ENCODE assay signal across 36 mouse cellular contexts in genomic region chr17:56296201-56296600, GRCm38 (mm10). TPM values are rescaled to one million over a fixed set of nuclear protein-coding genes. Genes with fewer than 3 reads are reported as not detected.
A peak's percentile ranks its signal among the peaks of the same experiment; 100 is the strongest.
DNase-seq lines count a peak whose midpoint lies in the region; TF ChIP-seq lines count a peak whose summit lies in the region.
"Had no signal": no experiment of that assay in that cellular context is flagged by ENCODE, and none has a peak within 500 bp of the region (broad histone marks: within the 10 kb centered on the region; RNA-seq: fewer than 3 reads in every experiment).

No protein-coding gene starts in this region.

- peaks cover 12 to 37% of the 10 kb centered on the region in 2 experiments for H3K4me1 ChIP-seq in CH12.LX (ENCODE audit: control insufficient read depth in 1 of 2, insufficient read depth in 2 of 2)
- H3K4me1 ChIP-seq in thymus, adult 2 months (replicated peaks; ENCODE audit: control insufficient read depth, insufficient read depth, low read length), result peaks cover 46% of the 10 kb centered on the region
- peaks cover 23% of the 10 kb centered on the region for H3K4me1 ChIP-seq in cerebellum, adult 2 months (ENCODE audit: control insufficient read depth, insufficient read depth, low read length)

- in situ Hi-C loops in CH12.LX (cut with MboI; ENCODE audit: low pct_ligation_motif_present, low pct_unique_long_range_greater_than_20kb, low sequenced_read_pairs), result no loop called here

- no peak for DNase-seq in CH12.LX (ENCODE audit: extremely low read depth)
- DNase-seq in thymus, adult 2 months, result peak; percentile 28
- peak; percentile 48 for DNase-seq in thymus, postnatal 14 days
- peak; percentile 47 for DNase-seq in thymus, postnatal 4 days
- no peak for DNase-seq in layer of hippocampus, postnatal 14 days (ENCODE audit: low spot score in 2 of 2)
- DNase-seq in gastrocnemius, adult 18-20 months (ENCODE audit: low spot score), result no peak
- no peak for DNase-seq in cerebellum, adult 2 months
- DNase-seq: adrenal gland, postnatal 14 days; B cell, adult 2 months; cerebellum, adult 11 months; cerebellum, adult 8-10 months; cerebellum, postnatal 10 days; cerebellum, postnatal 36 days; embryo, embryonic 11 days; gastrocnemius, postnatal 10 days; gastrocnemius, postnatal 36 days; heart, adult 2 months; heart, postnatal 36 days had no signal

- 22% methylated on average over 1 of the region's 1 CpGs for WGBS in thymus, adult 2 months
- WGBS in cerebellum, adult 2 months, result 41% methylated on average over 1 of the region's 1 CpGs

- TF ChIP-seq CTCF in CH12.LX (conservative IDR thresholded peaks at IDR 0.05 in 1 of 2, IDR thresholded peaks at IDR 0.05 in 1 of 2; ENCODE audit: low read depth in 2 of 2, low read length in 2 of 2), result no peak
- no peak for TF ChIP-seq CTCF in thymus, adult 2 months (IDR thresholded peaks at IDR 0.05; ENCODE audit: borderline replicate concordance, control insufficient read depth, extremely low read depth, insufficient read depth, low read length, poor library complexity)
- no peak for TF ChIP-seq CTCF in cerebellum, adult 2 months (IDR thresholded peaks at IDR 0.05; ENCODE audit: borderline replicate concordance, insufficient read depth, low read depth, low read length)

- no peak overlapping the region for H3K27ac ChIP-seq in CH12.LX (ENCODE audit: insufficient read depth, low read depth)
- H3K27ac ChIP-seq in thymus, adult 2 months (ENCODE audit: control insufficient read depth, insufficient read depth, low read length), result no peak overlapping the region
- no peak overlapping the region for H3K27ac ChIP-seq in cerebellum, adult 2 months (ENCODE audit: insufficient read depth, low read length)
- H3K27ac ChIP-seq: embryonic facial prominence, embryonic 10.5 days; embryonic facial prominence, embryonic 13.5 days; forebrain, embryonic 12.5 days; forebrain, embryonic 15.5 days; heart, adult 2 months; heart, embryonic 10.5 days; hindbrain, embryonic 12.5 days; hindbrain, embryonic 15.5 days; intestine, embryonic 15.5 days had no signal

- no peaks in the 10 kb centered on the region for H3K27me3 ChIP-seq in CH12.LX (replicated peaks)
- no peaks in the 10 kb centered on the region for H3K27me3 ChIP-seq in thymus, adult 2 months (ENCODE audit: control insufficient read depth, insufficient read depth, low read length)
- no peaks in the 10 kb centered on the region for H3K27me3 ChIP-seq in cerebellum, adult 2 months (ENCODE audit: control insufficient read depth, insufficient read depth, low read length)
- H3K27me3 ChIP-seq: embryonic facial prominence, embryonic 13.5 days; forebrain, embryonic 12.5 days; forebrain, embryonic 15.5 days; hindbrain, embryonic 12.5 days; hindbrain, embryonic 15.5 days; intestine, embryonic 15.5 days; Patski had no signal

- no peak overlapping the region for H3K4me3 ChIP-seq in CH12.LX (replicated peaks in 1 of 3; ENCODE audit: low read depth in 2 of 3, low read length in 2 of 3, poor library complexity in 1 of 3)
- H3K4me3 ChIP-seq in thymus, adult 2 months (ENCODE audit: control insufficient read depth, insufficient read depth, low read length), result no peak overlapping the region
- no peak overlapping the region for H3K4me3 ChIP-seq in cerebellum, adult 2 months (replicated peaks; ENCODE audit: insufficient read depth, low read depth, low read length)
- H3K4me3 ChIP-seq: embryonic facial prominence, embryonic 10.5 days; embryonic facial prominence, embryonic 13.5 days; erythroblast, embryonic 14.5 days; forebrain, embryonic 12.5 days; forebrain, embryonic 15.5 days; heart, adult 2 months; heart, embryonic 10.5 days; hindbrain, embryonic 12.5 days; hindbrain, embryonic 15.5 days; intestine, embryonic 15.5 days had no signal

- no peak for TF ChIP-seq EP300 in CH12.LX (IDR thresholded peaks at IDR 0.05; ENCODE audit: low read length)

- H3K36me3 ChIP-seq in CH12.LX (replicated peaks in 1 of 2; ENCODE audit: control insufficient read depth in 1 of 2, insufficient read depth in 1 of 2, low read length in 1 of 2), result no peaks in the 10 kb centered on the region
- no peaks in the 10 kb centered on the region for H3K36me3 ChIP-seq in thymus, adult 2 months (ENCODE audit: control insufficient read depth, insufficient read depth, low read length)
- H3K36me3 ChIP-seq: embryonic facial prominence, embryonic 10.5 days; embryonic facial prominence, embryonic 13.5 days; forebrain, embryonic 12.5 days; forebrain, embryonic 15.5 days; heart, embryonic 10.5 days; hindbrain, embryonic 12.5 days; hindbrain, embryonic 15.5 days; intestine, embryonic 15.5 days had no signal

- no peak overlapping the region for H3K4me2 ChIP-seq in CH12.LX (ENCODE audit: insufficient read depth, low read depth, poor library complexity, severe bottlenecking)
- H3K4me2 ChIP-seq: embryonic facial prominence, embryonic 13.5 days; forebrain, embryonic 12.5 days; forebrain, embryonic 15.5 days; hindbrain, embryonic 12.5 days; hindbrain, embryonic 15.5 days; intestine, embryonic 15.5 days had no signal

- TF ChIP-seq POLR2A in CH12.LX (IDR thresholded peaks at IDR 0.05; ENCODE audit: low read depth, low read length), result no peak
- no peak for TF ChIP-seq POLR2A in thymus, adult 2 months (IDR thresholded peaks at IDR 0.05; ENCODE audit: control insufficient read depth, extremely low read depth, insufficient read depth, low read length, poor library complexity)
- TF ChIP-seq POLR2A in cerebellum, adult 2 months (IDR thresholded peaks at IDR 0.05; ENCODE audit: borderline replicate concordance, insufficient read depth, low read length), result no peak

- TF ChIP-seq RAD21 in CH12.LX (IDR thresholded peaks at IDR 0.05; ENCODE audit: low read depth, low read length), result no peak

- H3K9ac ChIP-seq in CH12.LX (ENCODE audit: insufficient read depth, low read depth), result no peak overlapping the region
- H3K9ac ChIP-seq: embryonic facial prominence, embryonic 13.5 days; forebrain, embryonic 12.5 days; forebrain, embryonic 15.5 days; hindbrain, embryonic 12.5 days; hindbrain, embryonic 15.5 days; intestine, embryonic 15.5 days had no signal

- dilution Hi-C loops in CH12.LX (cut with MboI; ENCODE audit: extremely low pct_ligation_motif_present, extremely low pct_unique_long_range_greater_than_20kb, low sequenced_read_pairs), result no loop called here

- H3K79me2 ChIP-seq in CH12.LX (replicated peaks; ENCODE audit: control insufficient read depth, extremely low read depth, insufficient read depth, poor library complexity, severe bottlenecking), result no peaks in the 10 kb centered on the region

- H3K9me3 ChIP-seq in CH12.LX (replicated peaks; ENCODE audit: low read length), result no peaks in the 10 kb centered on the region
- H3K9me3 ChIP-seq: embryonic facial prominence, embryonic 10.5 days; embryonic facial prominence, embryonic 13.5 days; forebrain, embryonic 12.5 days; forebrain, embryonic 15.5 days; heart, embryonic 10.5 days; hindbrain, embryonic 12.5 days; hindbrain, embryonic 15.5 days; intestine, embryonic 15.5 days had no signal

TF ChIP-seq in CH12.LX, 34 proteins besides CTCF, POLR2A, EP300 and RAD21:
- TF ChIP-seq MAZ (IDR thresholded peaks at IDR 0.05; ENCODE audit: low read depth, low read length) (no peak), MYC (IDR thresholded peaks at IDR 0.05; ENCODE audit: low read depth, low read length) (no peak), ETS1 (conservative IDR thresholded peaks at IDR 0.05; ENCODE audit: low read depth, low read length) (no peak), HCFC1 (IDR thresholded peaks at IDR 0.05; ENCODE audit: low read depth, low read length) (no peak), NRF1 (IDR thresholded peaks at IDR 0.05; ENCODE audit: low read depth, low read length) (no peak), USF1 (IDR thresholded peaks at IDR 0.05; ENCODE audit: low read depth, low read length) (peak; percentile 44; the same call in 1 of the 2 replicates), USF2 (conservative IDR thresholded peaks at IDR 0.05; ENCODE audit: low read depth, low read length) (no peak)

RNA-seq across cellular contexts. Expression of gene Plin3, which starts 3.5 kb away (rescaled TPM):
- total RNA-seq in CH12.LX (2012; rRNA removed) (18.8 and 23.3 TPM in 2 replicates), CH12.LX (2014; rRNA removed) (17.0 and 17.3 TPM in 2 replicates)
- 17.9 and 18.5 TPM in 2 replicates for polyA plus RNA-seq in CH12.LX (2012; ENCODE audit: insufficient read length, low read depth)
- 29.3 and 33.0 TPM in 2 replicates for polyA plus RNA-seq in thymus, adult 2 months (2012; rRNA removed)
- total RNA-seq in layer of hippocampus, postnatal 14 days (2021), result 1 to 10 TPM; 5.1 to 9.1 TPM
- 10 to 100 TPM; 32.4 to 50.3 TPM for total RNA-seq in gastrocnemius, adult 18-20 months (2021)
- polyA plus RNA-seq in cerebellum, adult 2 months (2012; rRNA removed), result 15.6 and 20.9 TPM in 2 replicates

RNA-seq across cellular contexts. Expression of gene Arrdc5, which starts 3.9 kb away (rescaled TPM):
- total RNA-seq in CH12.LX (2012; rRNA removed), result not detected in 2 replicates
- not detected in 2 replicates for total RNA-seq in CH12.LX (2014; rRNA removed)
- polyA plus RNA-seq in CH12.LX (2012; ENCODE audit: insufficient read length, low read depth), result 0.23 TPM in 1 of 2 replicates, not detected in the other
- not detected in 2 replicates for polyA plus RNA-seq in thymus, adult 2 months (2012; rRNA removed)
- not detected for total RNA-seq in layer of hippocampus, postnatal 14 days (2021)
- total RNA-seq in gastrocnemius, adult 18-20 months (2021), result not detected
- not detected in 2 replicates for polyA plus RNA-seq in cerebellum, adult 2 months (2012; rRNA removed)
- total RNA-seq: adrenal gland, adult 18-20 months; adrenal gland, postnatal 14 days; adrenal gland, postnatal 4 days; ES-E14; gastrocnemius, postnatal 10 days; gastrocnemius, postnatal 36 days; granulocyte monocyte progenitor cell, adult 5-6 weeks; heart, adult 2 months; heart, postnatal 36 days had no signal
- polyA plus RNA-seq: CD4-positive, CD25-positive, alpha-beta regulatory T cell, adult 4 months; cortical plate, adult 2 months; embryonic facial prominence, embryonic 10.5 days; embryonic facial prominence, embryonic 13.5 days; erythroblast, embryonic 14.5 days; forebrain, embryonic 12.5 days; forebrain, embryonic 15.5 days; heart, adult 2 months; heart, embryonic 10.5 days; heart, embryonic 14.5 days; heart, postnatal 0 days; hindbrain, embryonic 12.5 days; hindbrain, embryonic 15.5 days; intestine, embryonic 15.5 days; Patski had no signal

RNA-seq across cellular contexts. Expression of gene Uhrf1, which starts 6.9 kb away (rescaled TPM):
- total RNA-seq in CH12.LX (2012; rRNA removed) (220 and 249 TPM in 2 replicates), CH12.LX (2014; rRNA removed) (144 and 161 TPM in 2 replicates)
- polyA plus RNA-seq in CH12.LX (2012; ENCODE audit: insufficient read length, low read depth), result 184 and 249 TPM in 2 replicates
- 154 and 258 TPM in 2 replicates for polyA plus RNA-seq in thymus, adult 2 months (2012; rRNA removed)
- 1 to 10 TPM; 2.4 to 5.0 TPM for total RNA-seq in layer of hippocampus, postnatal 14 days (2021)
- total RNA-seq in gastrocnemius, adult 18-20 months (2021), result under 1 TPM; 0.19 to 0.23 TPM
- 0.65 and 0.71 TPM in 2 replicates for polyA plus RNA-seq in cerebellum, adult 2 months (2012; rRNA removed)

RNA-seq across cellular contexts. Expression of gene Ticam1, which starts 19.6 kb away (rescaled TPM):
- 15.9 and 17.6 TPM in 2 replicates for total RNA-seq in CH12.LX (2012; rRNA removed)
- total RNA-seq in CH12.LX (2014; rRNA removed), result 4.5 and 6.4 TPM in 2 replicates
- polyA plus RNA-seq in CH12.LX (2012; ENCODE audit: insufficient read length, low read depth), result 14.6 and 18.6 TPM in 2 replicates
- polyA plus RNA-seq in thymus, adult 2 months (2012; rRNA removed), result 21.6 and 23.1 TPM in 2 replicates
- total RNA-seq in layer of hippocampus, postnatal 14 days (2021), result 1 to 10 TPM; 6.2 to 7.4 TPM
- 1 to 10 TPM; 2.0 to 2.5 TPM for total RNA-seq in gastrocnemius, adult 18-20 months (2021)
- polyA plus RNA-seq in cerebellum, adult 2 months (2012; rRNA removed), result 4.5 and 4.7 TPM in 2 replicates

RNA-seq across cellular contexts. Expression of gene Kdm4b, which starts 29.7 kb away (rescaled TPM):
- total RNA-seq in CH12.LX (2012; rRNA removed) (12.5 and 19.5 TPM in 2 replicates), CH12.LX (2014; rRNA removed) (9.8 and 12.3 TPM in 2 replicates)
- 10.5 and 14.2 TPM in 2 replicates for polyA plus RNA-seq in CH12.LX (2012; ENCODE audit: insufficient read length, low read depth)
- 94.1 and 117 TPM in 2 replicates for polyA plus RNA-seq in thymus, adult 2 months (2012; rRNA removed)
- total RNA-seq in layer of hippocampus, postnatal 14 days (2021), result 10 to 100 TPM; 79.7 to 84.5 TPM
- total RNA-seq in gastrocnemius, adult 18-20 months (2021), result 10 to 100 TPM; 20.1 to 23.1 TPM
- 45.8 and 50.9 TPM in 2 replicates for polyA plus RNA-seq in cerebellum, adult 2 months (2012; rRNA removed)

Comparison
In these comparisons a context has a peak if more than half of its experiments do, and no peak if none do; other contexts are left out.
1. DNase-seq: peak in thymus, adult 2 months (single experiment), thymus, postnatal 14 days (single experiment) and thymus, postnatal 4 days (single experiment); none in CH12.LX (single experiment), layer of hippocampus, postnatal 14 days (0 of 2), gastrocnemius, adult 18-20 months (single experiment) and cerebellum, adult 2 months (0 of 2).
2. RNA of gene Uhrf1, which starts 6.9 kb away (total RNA-seq): 144 to 249 TPM in CH12.LX; 2.4 to 5.0 TPM in layer of hippocampus, postnatal 14 days and 0.19 to 0.23 TPM in gastrocnemius, adult 18-20 months; every median in the first group is over 10 times any median in the second.